Mouse (Mus musculus) thymus, adult 2 months (tissue): ENCODE measurements around the gene Unc13a.

ENCODE experiments used
- CTCF ChIP-seq: fragments of 200-500 bp; IDR thresholded peaks from 2 replicates; pipeline ENCODE4 v1.5.1; 2012; ENCODE audit warnings: mild to moderate bottlenecking, control low read depth, low read length, moderate library complexity, borderline replicate concordance; ENCODE audit not compliant: control insufficient read depth, poor library complexity, insufficient read depth; ENCODE audit errors: extremely low read depth
- POLR2A ChIP-seq: fragments of 200-500 bp; IDR thresholded peaks from 2 replicates; pipeline ENCODE4 v1.6.1; 2012; ENCODE audit warnings: mild to moderate bottlenecking, low read length, control low read depth, moderate library complexity; ENCODE audit not compliant: control insufficient read depth, poor library complexity, insufficient read depth; ENCODE audit errors: extremely low read depth

GRCm38 (mm10) chr8:71631897-71632296 is 39.7 kb downstream of the Unc13a start:
- TF ChIP-seq CTCF = no peak
- no peak for TF ChIP-seq POLR2A
